Mouse (Mus musculus) hindbrain, embryonic 16.5 days (tissue): ENCODE data around the gene Dtnb. TPM values are rescaled to one million over a fixed set of nuclear protein-coding genes. Genes with fewer than 3 reads are reported as not detected.

Experiments
- ATAC-seq: fragments of 200-750 bp; cut with Nextera tagmentation; 2 replicates; pipeline ENCODE4 v1.8.0; 2017; ENCODE audit warnings: moderate TSS enrichment, moderate library complexity
- H3K27ac ChIP-seq: fragments of 300-500 bp; sonication (generic); 2 replicates; pipeline ENCODE4 v1.5.1; 2014; ENCODE audit warnings: low read depth, mild to moderate bottlenecking, control low read depth, low read length, moderate library complexity
- H3K27me3 ChIP-seq: fragments of 300-500 bp; sonication (generic); replicated peaks from 2 replicates; pipeline ENCODE4 v1.6.1; 2014; ENCODE audit warnings: low read length; ENCODE audit not compliant: control insufficient read depth, insufficient read depth
- H3K36me3 ChIP-seq: fragments of 300-500 bp; sonication (generic); 2 replicates; pipeline ENCODE4 v1.6.1; 2014; ENCODE audit warnings: mild to moderate bottlenecking, low read length, moderate library complexity, mixed read lengths; ENCODE audit not compliant: control insufficient read depth, insufficient read depth
- H3K4me1 ChIP-seq: fragments of 300-500 bp; sonication (generic); 2 replicates; pipeline ENCODE4 v1.6.1; 2014; ENCODE audit warnings: low read depth, low read length; ENCODE audit not compliant: control insufficient read depth, insufficient read depth
- H3K4me2 ChIP-seq: fragments of 300-500 bp; sonication (generic); 2 replicates; pipeline ENCODE4 v1.6.1; 2014; ENCODE audit warnings: mild to moderate bottlenecking, low read length, control low read depth, moderate library complexity
- H3K4me3 ChIP-seq: fragments of 300-500 bp; sonication (generic); 2 replicates; pipeline ENCODE4 v1.5.1; 2014; ENCODE audit warnings: mild to moderate bottlenecking, low read length, control low read depth, moderate library complexity
- H3K9ac ChIP-seq: fragments of 300-500 bp; sonication (generic); 2 replicates; pipeline ENCODE4 v1.6.1; 2014; ENCODE audit warnings: low read depth, mild to moderate bottlenecking, control low read depth, low read length, moderate library complexity
- H3K9me3 ChIP-seq: fragments of 300-500 bp; sonication (generic); 2 replicates; pipeline ENCODE4 v1.6.1; 2014; ENCODE audit warnings: mild to moderate bottlenecking, low read length, moderate library complexity; ENCODE audit not compliant: control insufficient read depth
- WGBS: fragments of 180-500 bp; shearing (Covaris S2); extraction: QIAGEN DNeasy Blood & Tissue Kit; methylation state at CpG from one replicate; pipeline ENCODE4 v1.1.7; 2014; 5-methylcytosine and 5-hydroxymethylcytosine counted together
- polyA plus RNA-seq: library from polyadenylated mRNA; unstranded; fragments of >200 nt; fragmentation: Nextera tagmentation; extraction: Ambion mirVana; gene quantifications from 2 replicates; pipeline ENCODE4 v1.2.1, GENCODE M21; 2015

The Dtnb gene
- polyA plus RNA-seq, 1 experiment from 2014 or later, result 50.6 TPM

DNA sequence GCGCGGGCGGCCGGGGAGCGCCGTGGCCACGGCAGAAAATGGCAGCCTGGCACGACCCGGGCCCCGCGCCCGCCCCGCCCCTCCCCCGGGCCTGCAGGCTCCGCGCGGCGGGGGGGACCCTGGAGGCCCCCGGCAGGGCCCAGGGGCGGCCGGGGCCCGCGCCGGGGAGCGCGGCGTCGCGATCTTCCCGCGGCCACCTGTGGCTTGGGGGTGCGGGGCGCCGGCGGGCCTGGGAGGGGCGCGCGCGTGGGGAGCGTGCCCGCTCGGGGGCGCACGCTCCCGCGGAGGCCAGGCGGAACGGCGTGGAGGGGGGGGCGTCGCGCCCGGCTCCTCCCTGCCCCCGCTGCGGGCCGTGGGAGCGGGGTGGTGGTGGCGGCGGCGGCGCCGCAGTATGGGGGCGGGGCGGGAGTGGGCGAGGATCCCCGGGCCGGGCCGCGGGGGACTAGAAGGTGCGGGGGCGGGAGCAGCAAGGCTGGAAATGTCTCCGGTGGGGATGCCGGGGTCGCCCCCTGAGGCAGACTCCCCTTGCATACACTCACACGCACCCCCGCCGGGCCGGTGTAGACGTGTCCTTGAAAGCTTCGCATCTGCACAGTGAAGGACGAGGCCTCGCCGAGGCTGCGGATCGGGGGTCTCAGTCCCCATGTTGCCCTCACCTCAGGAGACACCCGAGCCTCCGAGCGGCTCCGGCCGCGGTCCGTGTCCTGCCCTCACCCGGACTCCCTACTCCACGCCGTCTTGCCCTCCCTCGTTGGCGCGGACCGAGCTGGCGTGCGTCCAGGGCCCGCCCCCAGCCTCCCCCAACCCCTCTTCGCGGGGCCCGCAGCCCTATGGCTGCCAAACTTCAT, 235.6 kb downstream of the Dtnb start:
- Histone ChIP-seq H3K36me3 (no peaks in the 10 kb centered on the region), H3K4me2 (peak overlapping the region; percentile 82), H3K4me3 (peak overlapping the region; percentile 90), H3K27ac (peak overlapping the region; percentile 95), H3K27me3 (no peaks in the 10 kb centered on the region), H3K9me3 (no peaks in the 10 kb centered on the region), H3K9ac (peak overlapping the region; percentile 94), H3K4me1 (peaks cover 46% of the 10 kb centered on the region)
- WGBS, result under 1% methylated on average over 33 of the region's 105 CpGs
- ATAC-seq, result peak; percentile 29

DNA sequence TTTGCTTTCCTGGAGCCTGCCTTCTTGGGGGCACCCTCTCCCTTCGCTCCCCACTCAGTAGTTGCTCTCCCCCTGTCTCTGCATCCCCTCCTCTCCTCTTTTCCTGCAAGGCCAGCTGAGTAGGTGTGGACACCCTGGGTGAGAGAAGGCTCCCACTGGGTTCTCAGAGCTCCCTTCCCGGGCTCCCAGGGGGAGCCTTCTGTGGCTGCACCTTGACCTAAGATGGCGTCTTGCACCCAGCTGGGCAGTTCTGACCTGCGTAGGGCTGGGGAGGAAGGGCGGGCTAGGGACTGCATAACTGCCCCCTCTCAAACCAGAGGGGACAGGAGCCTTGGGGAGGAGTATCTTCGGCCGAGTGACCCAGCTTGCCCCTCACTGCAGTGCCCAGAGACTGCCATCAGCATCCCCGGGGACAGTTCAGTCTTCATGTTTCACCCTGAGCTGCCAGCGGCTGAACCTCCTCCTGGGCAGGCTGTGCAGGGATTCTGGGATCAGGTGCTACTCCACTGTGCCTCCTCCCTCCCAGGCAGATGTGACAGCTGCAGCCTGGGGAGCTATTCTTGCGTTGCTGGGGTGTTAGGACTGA, 236.3 kb downstream of the Dtnb start:
- H3K4me3 ChIP-seq, result peak overlapping the region; percentile 90
- 4% methylated on average over 10 of the region's 10 CpGs for WGBS
- H3K27me3 ChIP-seq, result no peaks in the 10 kb centered on the region
- H3K9ac ChIP-seq, result peak overlapping the region; percentile 94
- peak overlapping the region; percentile 95 for H3K27ac ChIP-seq
- H3K36me3 ChIP-seq, result no peaks in the 10 kb centered on the region
- H3K9me3 ChIP-seq, result no peaks in the 10 kb centered on the region
- peak overlapping the region; percentile 82 for H3K4me2 ChIP-seq
- peak; percentile 17 for ATAC-seq
- peaks cover 46% of the 10 kb centered on the region for H3K4me1 ChIP-seq

DNA sequence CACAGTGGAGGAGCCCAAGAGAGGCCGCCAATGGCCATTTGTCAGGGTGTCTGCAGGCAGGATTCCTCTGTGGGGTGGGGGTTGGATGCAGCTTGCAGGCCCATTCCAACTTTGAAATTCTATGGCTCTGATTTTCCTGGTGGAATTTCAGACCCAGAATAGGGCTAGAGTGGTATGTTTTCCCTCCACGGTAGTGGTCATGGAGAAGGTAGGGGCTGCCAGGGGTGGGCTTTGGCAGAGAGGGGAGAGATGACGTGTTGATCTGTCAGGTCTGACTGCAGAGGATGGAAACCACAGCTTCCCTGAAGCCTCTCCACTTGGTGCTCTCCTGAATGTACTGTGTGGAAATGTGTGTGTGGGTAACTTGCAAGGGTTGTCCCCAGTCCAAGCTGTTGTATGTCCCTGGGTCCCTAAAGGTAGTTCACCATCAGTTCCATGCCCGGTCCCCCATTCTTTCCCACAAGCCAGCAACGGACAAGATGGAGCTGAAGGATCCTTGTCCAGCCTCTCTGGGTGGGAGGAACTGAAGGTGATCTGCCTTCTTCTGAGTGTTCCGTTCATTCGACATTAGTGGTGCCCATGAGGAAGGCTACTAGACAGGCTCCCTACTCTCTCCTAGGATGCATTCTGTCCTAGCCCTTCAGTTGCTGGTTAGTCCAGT, 237.5 kb downstream of the Dtnb start:
- H3K27me3 ChIP-seq, result no peaks in the 10 kb centered on the region
- H3K9me3 ChIP-seq, result no peaks in the 10 kb centered on the region
- no peak for ATAC-seq
- peaks cover 46% of the 10 kb centered on the region for H3K4me1 ChIP-seq
- no peak overlapping the region; the same call in 1 of the 2 replicates for H3K4me2 ChIP-seq
- 78% methylated on average over 7 of the region's 7 CpGs for WGBS
- no peak overlapping the region for H3K4me3 ChIP-seq
- H3K27ac ChIP-seq, result no peak overlapping the region
- no peak overlapping the region for H3K9ac ChIP-seq
- H3K36me3 ChIP-seq, result no peaks in the 10 kb centered on the region

DNA sequence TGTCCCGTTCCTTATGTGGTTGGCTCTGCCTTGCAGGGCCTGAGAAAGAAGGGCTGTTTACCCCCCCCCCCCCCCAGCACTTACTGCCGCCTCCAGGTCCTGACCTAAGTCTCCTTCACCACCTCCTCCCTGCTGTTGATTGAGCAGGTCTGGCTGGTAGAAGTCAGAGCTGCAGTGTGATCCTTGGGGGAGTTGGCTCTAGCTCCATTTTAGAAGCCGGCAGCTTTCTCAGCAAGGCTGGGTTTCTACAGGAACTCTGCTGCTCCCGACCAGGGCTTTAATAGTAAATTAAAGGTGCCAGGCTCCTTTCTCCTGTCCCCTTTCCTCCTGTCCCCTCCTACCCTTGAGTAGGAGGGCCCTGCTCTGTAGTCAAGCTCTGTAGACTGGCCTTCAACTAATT, 238.3 kb downstream of the Dtnb start:
- WGBS, result 48% methylated on average over 4 of the region's 4 CpGs
- Histone ChIP-seq H3K9ac (no peak overlapping the region), H3K4me1 (peaks cover 49% of the 10 kb centered on the region), H3K4me3 (no peak overlapping the region), H3K36me3 (no peaks in the 10 kb centered on the region), H3K27ac (no peak overlapping the region), H3K4me2 (peak overlapping the region; percentile 16; the same call in 1 of the 2 replicates), H3K9me3 (no peaks in the 10 kb centered on the region), H3K27me3 (no peaks in the 10 kb centered on the region)
- ATAC-seq, result no peak

DNA sequence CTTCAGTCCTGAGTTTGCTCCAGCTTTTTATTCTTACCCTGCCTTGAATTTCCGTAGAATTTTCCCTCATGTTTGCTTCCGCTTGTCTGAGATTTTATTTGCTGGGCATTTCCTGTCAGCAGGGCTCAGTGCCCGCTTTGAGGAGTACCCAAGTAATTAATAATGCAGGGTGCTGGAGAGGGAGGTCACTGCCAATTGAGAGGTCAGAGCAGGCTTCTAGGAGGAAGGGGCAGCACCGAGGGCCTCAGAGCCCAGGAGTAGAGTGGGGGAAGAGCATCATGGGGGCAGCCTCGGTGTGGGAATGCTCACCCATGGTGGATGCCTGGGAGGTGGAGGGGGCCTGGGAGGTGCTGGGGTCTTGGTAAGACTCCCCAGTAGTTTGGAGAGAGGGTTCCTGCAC, 239.4 kb downstream of the Dtnb start:
- ATAC-seq, result no peak
- no peak overlapping the region for H3K4me3 ChIP-seq
- no peaks in the 10 kb centered on the region for H3K36me3 ChIP-seq
- no peaks in the 10 kb centered on the region for H3K27me3 ChIP-seq
- 0 out of 2 replicates have a peak overlapping the region, but pooled peaks have one; percentile 41 for H3K27ac ChIP-seq
- H3K9me3 ChIP-seq, result no peaks in the 10 kb centered on the region
- peak overlapping the region; percentile 2; the same call in 1 of the 2 replicates for H3K4me2 ChIP-seq
- H3K9ac ChIP-seq, result no peak overlapping the region
- peaks cover 44% of the 10 kb centered on the region for H3K4me1 ChIP-seq
- WGBS, result 28% methylated on average over 5 of the region's 5 CpGs

DNA sequence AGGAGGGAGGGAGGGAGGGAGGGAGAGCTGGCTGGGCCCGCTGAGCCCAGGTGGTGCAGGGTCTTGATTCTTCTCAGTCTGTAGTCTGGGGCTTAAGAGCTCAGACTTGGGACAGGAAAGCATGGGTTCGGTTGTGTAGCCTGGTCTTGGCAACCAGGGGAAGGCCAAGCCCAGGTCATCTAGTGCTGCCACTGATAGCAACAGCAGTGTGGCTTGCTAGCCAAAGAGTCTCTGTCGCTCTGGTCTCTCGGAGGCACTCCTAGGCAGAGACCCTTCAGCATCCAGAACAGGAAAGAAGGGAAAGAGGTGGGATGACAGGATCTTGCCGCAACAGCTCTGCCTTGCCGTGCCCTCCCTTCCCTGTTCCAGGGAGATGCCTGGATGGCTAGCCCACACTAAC, 240.1 kb downstream of the Dtnb start:
- no peaks in the 10 kb centered on the region for H3K27me3 ChIP-seq

DNA sequence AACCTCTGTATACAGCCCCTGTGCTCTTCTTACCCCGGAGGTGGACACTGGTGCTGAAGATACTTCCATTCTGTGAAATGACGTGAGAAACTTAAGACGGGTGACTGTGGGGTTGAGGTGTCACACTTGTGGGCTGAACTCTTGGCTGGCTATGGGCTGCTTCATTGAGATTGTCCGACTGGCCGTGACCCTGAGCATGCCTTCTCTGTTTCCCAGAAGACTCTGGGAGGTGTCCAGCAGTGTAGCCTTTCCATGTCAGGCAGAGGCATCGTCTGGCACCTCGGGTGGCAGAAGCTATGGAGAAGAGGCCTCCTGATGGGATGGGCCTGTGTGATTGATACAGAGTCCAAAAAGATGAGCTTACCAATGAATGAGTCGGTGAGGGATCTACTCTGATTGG, 241.0 kb downstream of the Dtnb start:
- H3K4me3 ChIP-seq, result no peak overlapping the region
- peaks cover 59% of the 10 kb centered on the region for H3K4me1 ChIP-seq
- H3K36me3 ChIP-seq, result no peaks in the 10 kb centered on the region
- no peaks in the 10 kb centered on the region for H3K27me3 ChIP-seq
- 79% methylated on average over 8 of the region's 8 CpGs for WGBS
- no peak for ATAC-seq
- H3K9ac ChIP-seq, result no peak overlapping the region
- H3K9me3 ChIP-seq, result no peaks in the 10 kb centered on the region
- no peak overlapping the region for H3K4me2 ChIP-seq
- no peak overlapping the region for H3K27ac ChIP-seq

More for the DNA sequence above, 240.1 kb downstream of the Dtnb start:
- Histone ChIP-seq H3K4me3 (no peak overlapping the region), H3K9me3 (no peaks in the 10 kb centered on the region), H3K4me1 (peaks cover 51% of the 10 kb centered on the region), H3K36me3 (no peaks in the 10 kb centered on the region), H3K27ac (no peak overlapping the region), H3K9ac (no peak overlapping the region), H3K4me2 (no peak overlapping the region)
- WGBS, result 60% methylated on average over 6 of the region's 6 CpGs
- no peak for ATAC-seq

DNA sequence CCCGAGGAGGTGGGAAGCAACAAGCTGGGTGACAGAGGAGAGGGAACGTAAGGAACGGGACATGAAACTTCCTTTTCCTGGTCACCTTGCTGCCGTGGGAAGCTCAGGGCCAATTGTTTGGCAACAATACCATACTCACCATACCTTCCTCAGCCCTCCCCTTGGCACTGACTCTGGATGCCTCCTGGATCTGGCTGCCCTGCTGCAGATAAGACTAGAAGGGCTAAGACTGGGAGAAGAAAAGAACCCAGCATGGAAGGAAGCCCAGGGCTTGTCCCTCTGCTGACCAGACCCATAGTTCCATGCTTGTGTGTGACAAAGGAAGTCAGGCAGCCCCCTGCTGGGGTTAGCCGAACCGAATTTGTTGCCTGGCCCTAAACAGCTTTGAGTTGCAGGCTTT, 243.2 kb downstream of the Dtnb start:
- 40% methylated on average over 6 of the region's 6 CpGs for WGBS
- Histone ChIP-seq H3K9ac (no peak overlapping the region), H3K4me1 (peaks cover 52% of the 10 kb centered on the region), H3K36me3 (no peaks in the 10 kb centered on the region), H3K9me3 (no peaks in the 10 kb centered on the region), H3K27ac (no peak overlapping the region), H3K4me2 (no peak overlapping the region), H3K27me3 (no peaks in the 10 kb centered on the region), H3K4me3 (no peak overlapping the region)
- no peak for ATAC-seq

DNA sequence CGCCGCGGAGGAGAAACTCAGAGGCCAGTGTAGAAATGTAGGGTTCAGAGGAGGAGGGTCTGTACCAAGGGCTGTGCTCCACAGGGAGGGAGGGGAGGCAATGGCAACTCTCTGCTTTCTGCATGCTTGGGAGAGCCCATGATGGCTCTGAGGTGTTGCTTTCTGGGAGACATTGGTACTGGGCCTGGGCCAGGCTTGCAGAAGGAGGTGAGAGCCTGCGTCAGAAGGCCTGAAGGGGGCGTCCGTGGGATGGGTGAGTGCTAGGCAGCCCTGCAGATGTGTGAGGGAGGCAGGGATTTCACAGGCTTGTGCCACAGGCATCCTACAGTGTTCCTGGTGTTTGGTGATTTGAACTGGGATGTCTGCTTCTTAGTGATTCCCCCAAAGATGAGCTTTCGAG, 244.9 kb downstream of the Dtnb start:
- Histone ChIP-seq H3K27me3 (no peaks in the 10 kb centered on the region), H3K4me2 (no peak overlapping the region), H3K4me1 (peaks cover 38% of the 10 kb centered on the region), H3K4me3 (no peak overlapping the region), H3K36me3 (no peaks in the 10 kb centered on the region), H3K9me3 (no peaks in the 10 kb centered on the region), H3K27ac (no peak overlapping the region), H3K9ac (no peak overlapping the region)
- no peak for ATAC-seq
- 69% methylated on average over 7 of the region's 7 CpGs for WGBS
